Mouse (Mus musculus) cerebellum, adult 9-10 months (tissue): ENCODE measurements around the gene Stard3.
"Not testable (repeated sequence)": the region's sequence is repeated elsewhere in the genome, so short reads cannot be mapped to it uniquely, and the experiment has no call there.

Experiments
- DNase-seq: peaks from one replicate; pipeline ENCODE4 v3.0.0; 2022

The Stard3 gene

GRCm38 (mm10) chr11:98376756-98377155 lies 18.6 kb downstream of the Stard3 start:
- DNase-seq: no peak

DNA sequence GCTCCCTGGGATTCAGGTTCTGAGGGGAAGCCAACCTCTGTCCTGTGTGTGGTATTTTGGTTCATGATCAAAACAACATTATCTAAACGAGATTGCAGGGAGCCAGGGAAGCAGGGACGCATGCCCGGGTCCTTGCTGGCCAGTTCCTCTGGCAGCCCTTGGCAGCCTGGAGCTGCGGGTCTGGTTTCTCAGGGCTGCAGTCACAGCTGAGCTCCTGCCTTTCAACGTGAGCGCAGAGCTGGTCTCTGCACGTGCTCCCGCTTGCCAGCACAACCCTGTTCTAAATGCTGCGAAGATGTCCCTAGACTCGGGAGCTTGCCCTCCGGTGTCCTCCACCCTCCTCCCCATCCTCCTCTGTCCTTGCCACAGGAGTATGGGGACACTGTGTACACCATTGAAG lies 19.6 kb downstream of the Stard3 start:
- DNase-seq: no peak

DNA sequence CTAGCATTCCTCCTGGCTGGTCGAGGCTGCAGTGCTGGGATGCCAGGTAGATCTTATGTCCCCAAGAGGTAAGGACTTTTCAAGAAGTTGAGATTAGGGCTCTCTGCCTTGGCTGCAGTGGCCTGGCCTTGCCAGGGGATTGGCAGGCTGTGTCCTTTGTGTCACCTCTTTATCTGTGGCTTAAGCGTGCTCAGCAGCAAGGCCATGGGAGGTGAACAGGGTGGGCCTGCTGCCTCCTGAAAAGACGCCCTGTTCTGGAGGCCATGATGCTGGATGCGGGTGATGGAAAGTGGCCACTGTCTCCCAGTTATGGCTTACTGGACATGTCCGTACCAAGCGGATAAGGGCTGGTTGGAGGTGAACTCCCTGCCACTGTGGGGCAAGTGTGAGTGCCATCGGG lies 21.2 kb downstream of the Stard3 start:
- DNase-seq: no peak

DNA sequence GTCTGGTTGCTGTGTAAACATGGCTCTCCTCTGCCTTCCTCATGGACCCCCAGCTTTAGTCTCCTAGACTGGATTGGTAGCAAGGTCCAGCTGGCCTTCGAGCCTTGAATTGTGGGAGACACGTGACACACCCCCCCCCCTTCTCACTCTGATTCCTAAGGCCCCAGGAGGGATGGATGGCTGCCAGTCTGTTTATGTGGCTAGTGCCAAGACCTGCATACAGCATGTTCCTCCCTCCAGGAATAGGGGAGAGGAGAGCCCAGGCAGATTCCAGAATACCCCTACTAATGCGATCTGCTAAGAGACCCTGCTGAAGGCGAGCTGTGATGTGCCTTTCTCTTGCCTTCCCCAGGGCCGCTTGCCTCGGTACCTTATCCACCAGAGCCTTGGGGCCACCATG lies 21.9 kb downstream of the Stard3 start:
- peak; percentile 83 for DNase-seq

GRCm38 (mm10) chr11:98381651-98382050 lies 23.5 kb downstream of the Stard3 start:
- no peak for DNase-seq

DNA sequence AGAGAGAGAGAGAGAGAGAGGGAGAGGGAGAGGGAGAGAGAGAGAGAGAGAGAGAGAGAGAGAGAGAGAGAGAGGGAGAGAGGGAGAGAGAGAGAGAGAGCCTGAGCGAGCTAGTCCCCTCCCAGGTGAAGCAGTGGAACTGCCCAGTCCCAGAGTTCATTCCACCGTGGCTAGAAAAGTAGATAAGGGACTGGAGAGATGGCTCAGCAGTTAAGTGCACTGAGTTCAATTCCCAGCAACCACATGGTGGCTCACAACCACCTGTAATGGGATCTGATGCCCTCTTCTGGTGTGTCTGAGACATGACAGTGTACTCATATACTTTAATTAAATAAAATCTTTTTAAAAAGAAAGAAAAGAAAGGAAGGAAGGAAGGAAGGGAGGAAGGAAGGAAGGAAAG lies 24.2 kb downstream of the Stard3 start:
- not testable (repeated sequence) for DNase-seq

DNA sequence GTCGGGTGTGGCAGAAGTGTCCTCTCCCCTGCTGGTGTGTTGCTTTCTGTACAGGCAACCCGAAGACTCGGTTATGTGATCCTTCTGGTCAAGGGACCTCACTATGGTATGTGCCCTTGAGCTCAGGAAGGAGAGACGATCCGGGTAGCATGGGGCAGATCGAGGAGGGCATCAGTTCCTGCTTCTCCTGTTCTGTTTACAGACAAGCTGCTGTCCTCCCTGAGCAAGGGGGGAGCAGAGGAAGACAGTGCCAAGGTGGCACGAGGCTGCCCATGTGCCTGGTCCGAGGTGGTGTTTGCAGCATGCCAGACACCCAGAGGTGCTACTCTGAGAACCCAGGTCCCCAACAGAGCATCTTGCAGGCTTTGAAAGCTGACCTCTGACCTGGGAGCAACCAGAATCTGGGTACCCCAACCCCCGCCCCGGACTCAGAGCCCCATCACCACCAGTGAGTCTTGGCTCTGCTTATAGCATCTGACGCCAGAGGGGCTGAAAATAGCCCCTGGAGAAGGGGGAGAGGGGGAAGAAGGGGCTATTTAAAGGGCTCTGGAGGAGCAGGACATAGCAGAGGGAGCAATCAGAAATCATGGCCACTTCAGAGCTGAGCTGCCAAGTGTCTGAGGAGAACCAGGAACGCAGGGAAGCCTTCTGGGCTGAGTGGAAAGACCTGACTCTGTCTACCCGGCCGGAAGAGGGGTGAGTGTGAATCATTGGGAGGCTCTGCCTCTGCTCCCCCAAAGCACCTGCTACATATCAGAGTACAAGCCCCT lies 25.3 kb downstream of the Stard3 start, which contains the start of gene Tcap:
TSS of gene Tcap (plus strand) at position 551 of the 770 bp plus-strand sequence.
- DNase-seq: peak; percentile 80

- no peak for DNase-seq
Measured at GRCm38 (mm10) chr11:98384216-98384615, 26.0 kb downstream of the Stard3 start.

- peak; percentile 63 for DNase-seq
Measured at GRCm38 (mm10) chr11:98384721-98385637, 26.8 kb downstream of the Stard3 start.

DNA sequence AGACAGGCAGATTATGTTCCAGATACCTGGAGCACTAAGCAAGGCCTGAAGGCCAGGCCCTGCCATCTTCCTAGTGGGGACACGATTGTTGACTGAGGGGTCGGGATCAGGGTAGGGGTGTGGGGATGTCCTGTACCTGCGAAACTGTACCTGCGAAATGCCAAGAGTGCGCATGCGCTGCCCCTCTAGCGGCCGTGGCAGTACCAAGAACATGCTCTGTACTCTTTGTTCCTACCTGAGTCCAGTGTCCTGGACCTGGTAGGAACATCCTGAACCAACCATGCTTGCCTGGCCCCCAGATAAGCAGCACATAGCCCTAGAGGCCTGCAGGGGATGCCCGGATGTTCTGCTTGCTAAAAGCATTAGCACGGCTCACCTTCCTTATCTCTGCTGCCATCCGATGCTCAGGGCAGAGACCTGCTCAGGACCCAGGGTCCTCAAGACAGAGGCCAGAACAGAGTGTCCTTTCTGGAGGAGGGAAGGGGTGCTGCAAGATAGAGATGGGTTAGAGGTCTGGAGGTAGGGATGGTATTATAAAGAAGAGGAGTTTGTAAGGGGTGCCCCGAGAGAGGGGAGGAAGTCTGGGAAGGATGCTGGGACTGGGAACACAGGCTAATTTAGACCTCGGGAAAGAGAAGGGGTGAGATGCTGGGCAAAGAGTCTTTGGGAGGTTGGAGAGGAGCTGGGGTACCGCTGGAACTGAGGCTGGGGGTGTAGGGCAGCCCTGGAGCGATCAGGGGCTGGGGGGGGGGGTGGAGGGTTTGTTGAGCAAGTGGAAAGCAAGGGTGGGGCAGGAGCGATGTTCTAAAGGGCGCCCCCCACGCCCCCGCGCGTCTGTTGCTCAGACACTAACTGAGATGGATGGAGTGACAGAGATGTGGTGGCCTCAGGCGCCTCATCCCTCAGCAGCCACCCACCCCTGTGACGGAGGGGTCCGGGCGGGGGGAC lies 27.7 kb downstream of the Stard3 start, which contains the start of gene Pnmt:
TSS of gene Pnmt (plus strand) at position 813 of the 948 bp plus-strand sequence.
- DNase-seq: no peak

GRCm38 (mm10) chr11:98386596-98386995 lies 28.4 kb downstream of the Stard3 start:
- DNase-seq: no peak

DNA sequence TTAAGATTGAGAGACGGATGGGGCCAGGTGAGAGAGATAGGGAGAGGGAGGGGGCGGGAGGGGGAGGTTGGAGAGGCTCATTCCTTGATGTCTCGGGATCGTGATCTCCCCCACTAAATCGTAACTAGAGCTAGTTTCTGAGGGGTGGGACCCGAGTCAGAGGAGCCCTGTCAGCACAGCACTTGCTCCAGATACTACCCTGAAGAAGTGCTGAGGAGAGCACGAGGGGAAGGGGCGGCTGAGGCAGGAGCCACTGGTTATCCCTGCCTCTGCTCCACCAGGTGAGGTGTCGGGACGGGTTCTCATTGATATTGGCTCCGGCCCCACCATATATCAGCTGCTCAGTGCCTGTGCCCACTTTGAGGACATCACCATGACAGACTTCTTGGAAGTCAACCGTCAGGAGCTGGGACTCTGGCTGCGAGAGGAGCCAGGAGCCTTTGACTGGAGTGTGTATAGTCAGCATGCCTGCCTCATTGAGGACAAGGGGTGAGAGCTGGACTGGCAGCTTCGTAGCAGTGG lies 28.9 kb downstream of the Stard3 start:
- no peak for DNase-seq

DNA sequence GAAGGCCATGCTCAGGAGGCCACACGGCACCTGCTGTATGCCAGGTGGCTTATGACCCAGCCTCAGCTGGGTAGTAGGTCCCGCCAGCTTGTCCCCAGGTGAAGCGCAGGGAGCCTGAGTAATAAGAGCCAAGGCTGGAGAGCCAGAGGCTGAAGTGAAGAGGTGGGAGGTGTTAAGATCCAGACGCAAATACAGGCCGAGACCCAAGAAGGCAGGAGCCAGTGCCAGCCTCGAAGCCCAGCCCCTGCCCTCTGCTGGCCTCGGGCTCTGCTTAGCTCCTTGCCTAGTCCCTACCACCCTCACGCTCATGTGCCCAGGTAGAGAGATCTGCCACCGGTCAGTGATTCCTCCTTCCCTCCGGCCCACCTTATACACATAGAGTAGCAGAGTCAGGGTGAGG lies 30.1 kb downstream of the Stard3 start:
- DNase-seq: no peak

DNA sequence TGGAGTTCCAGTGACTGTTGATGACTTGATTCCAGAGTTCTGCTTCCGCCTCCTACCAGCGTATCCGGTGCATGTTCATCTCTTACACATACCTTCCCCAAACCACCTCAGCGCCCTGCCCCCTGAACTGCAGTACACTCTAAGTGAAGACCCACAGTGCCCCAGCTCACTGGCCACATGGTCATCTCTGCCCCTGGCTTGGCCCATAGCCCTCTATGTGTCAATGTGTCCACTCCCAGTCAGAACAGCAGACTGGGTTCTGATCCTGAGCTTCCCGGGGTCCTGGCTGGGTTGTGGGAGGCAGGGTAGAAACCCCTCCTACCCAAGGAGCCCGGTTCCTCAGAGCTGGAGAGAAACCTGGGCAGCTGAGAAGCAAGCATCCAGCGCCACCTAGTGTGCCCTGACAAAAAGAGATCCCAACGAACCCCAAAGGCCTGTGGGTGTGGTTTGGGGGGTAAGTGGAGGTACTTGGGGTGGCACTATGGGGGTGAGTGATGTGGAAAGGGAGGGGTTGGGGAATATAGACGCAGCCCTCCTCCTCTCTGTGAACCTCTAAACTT lies 31.1 kb downstream of the Stard3 start:
- peak; percentile 73 for DNase-seq

GRCm38 (mm10) chr11:98390141-98390540 lies 32.0 kb downstream of the Stard3 start:
- peak; percentile 15 for DNase-seq

GRCm38 (mm10) chr11:98392034-98392433 lies 33.9 kb downstream of the Stard3 start:
- no peak for DNase-seq

- DNase-seq: no peak
Measured at GRCm38 (mm10) chr11:98392645-98393044, 34.5 kb downstream of the Stard3 start.

- peak; percentile 28 for DNase-seq
Measured at GRCm38 (mm10) chr11:98393317-98393716, 35.1 kb downstream of the Stard3 start.

- DNase-seq: no peak
Measured at GRCm38 (mm10) chr11:98394301-98394700, 36.1 kb downstream of the Stard3 start.

GRCm38 (mm10) chr11:98395041-98395440 lies 36.9 kb downstream of the Stard3 start:
- DNase-seq: peak; percentile 15

DNA sequence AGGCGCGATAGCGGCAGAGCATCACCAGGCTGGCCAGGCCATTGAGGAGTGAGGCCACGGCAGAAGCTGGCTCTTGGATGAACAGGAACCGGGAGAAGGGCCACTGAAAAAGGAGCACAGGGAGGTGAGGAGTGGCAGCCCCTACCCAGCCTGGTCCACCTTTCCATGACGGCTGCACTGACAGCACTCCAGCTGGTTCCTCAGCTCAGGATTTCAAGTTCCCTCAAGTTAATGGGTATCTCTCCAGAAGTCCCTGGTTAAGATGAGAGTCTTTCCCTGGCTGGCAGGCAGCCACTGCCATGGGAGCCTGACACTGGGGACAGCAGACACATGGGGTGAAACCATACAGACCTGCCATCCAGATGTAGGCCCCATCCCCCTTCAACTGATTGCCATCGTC lies 39.8 kb downstream of the Stard3 start:
- DNase-seq: peak; percentile 16

DNA sequence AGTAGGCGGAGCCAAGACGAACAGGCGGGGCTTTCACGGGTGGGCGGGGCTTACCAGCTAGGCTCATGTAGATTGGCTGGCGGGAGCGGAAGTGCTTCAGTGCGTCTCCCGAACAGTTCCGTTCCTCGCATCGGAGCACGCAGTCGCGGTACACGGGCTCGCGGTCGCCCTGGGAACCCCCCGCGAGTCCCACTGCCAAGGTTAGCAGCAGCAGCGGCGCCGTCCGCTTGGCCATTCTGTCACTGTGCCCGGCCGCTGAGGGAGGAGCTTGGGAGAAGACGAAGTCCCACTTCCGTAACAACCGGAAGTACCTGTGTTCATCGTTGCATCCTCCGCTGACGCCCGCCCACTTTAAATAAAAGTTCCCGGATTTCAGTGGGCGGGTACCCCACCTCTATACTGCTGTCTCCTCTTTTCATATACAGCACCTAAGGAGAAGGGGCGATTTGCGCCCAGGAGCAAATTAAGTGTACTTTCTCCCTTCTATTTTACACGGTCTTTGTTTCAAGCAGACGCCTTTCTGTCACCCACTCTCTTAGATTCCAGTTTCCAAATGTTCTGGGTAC lies 42.1 kb downstream of the Stard3 start, which contains the start of gene Pgap3:
TSS of gene Pgap3 (minus strand) at position 330 of the 566 bp plus-strand sequence.
- DNase-seq: peak; percentile 90
